Mouse (Mus musculus) heart, adult 11 months (tissue): ENCODE data around the gene Mcat.

Experiments used
- DNase-seq: peaks from one replicate; pipeline ENCODE4 v3.0.0; 2022

The Mcat gene

GRCm38 (mm10) chr15:83535890-83536231, 27.7 kb downstream of the Mcat start:
- no peak for DNase-seq

GRCm38 (mm10) chr15:83534960-83535889, 28.4 kb downstream of the Mcat start:
- peak; percentile 96 for DNase-seq

- DNase-seq, result no peak
Observed at GRCm38 (mm10) chr15:83532606-83533005, 31.0 kb downstream of the Mcat start.

- no peak for DNase-seq
Observed at GRCm38 (mm10) chr15:83531961-83532469, 31.6 kb downstream of the Mcat start.

- DNase-seq, result peak; percentile 93
Observed at GRCm38 (mm10) chr15:83530688-83531087, 32.9 kb downstream of the Mcat start.

- DNase-seq, result peak; percentile 99
Observed at GRCm38 (mm10) chr15:83530233-83530632, 33.4 kb downstream of the Mcat start.

- peak; percentile 96 for DNase-seq
Observed at GRCm38 (mm10) chr15:83529765-83530164, 33.8 kb downstream of the Mcat start.

GRCm38 (mm10) chr15:83528892-83529291, 34.7 kb downstream of the Mcat start:
- no peak for DNase-seq

- no peak for DNase-seq
Observed at GRCm38 (mm10) chr15:83527747-83528146, 35.8 kb downstream of the Mcat start.

GRCm38 (mm10) chr15:83527092-83527437, 36.5 kb downstream of the Mcat start:
- no peak for DNase-seq

- DNase-seq, result peak; percentile 98
Observed at GRCm38 (mm10) chr15:83526424-83527091, 37.0 kb downstream of the Mcat start, which contains the start of gene Bik. Gene Bik, plus strand, starts transcription at chr15:83526862.

- DNase-seq, result peak; percentile 91
Observed at GRCm38 (mm10) chr15:83524333-83524729, 39.3 kb downstream of the Mcat start.

GRCm38 (mm10) chr15:83523638-83524332, 39.8 kb downstream of the Mcat start:
- peak; percentile 96 for DNase-seq

GRCm38 (mm10) chr15:83523196-83523595, 40.4 kb downstream of the Mcat start:
- DNase-seq, result peak; percentile 97

- no peak for DNase-seq
Observed at GRCm38 (mm10) chr15:83520861-83521382, 42.7 kb downstream of the Mcat start.

GRCm38 (mm10) chr15:83518215-83519048, 45.2 kb downstream of the Mcat start:
- peak; percentile 96 for DNase-seq

GRCm38 (mm10) chr15:83515018-83515417, 48.6 kb downstream of the Mcat start:
- DNase-seq, result no peak

GRCm38 (mm10) chr15:83512489-83513281, 50.9 kb downstream of the Mcat start:
- DNase-seq, result no peak

GRCm38 (mm10) chr15:83510805-83511405, 52.7 kb downstream of the Mcat start, which contains the start of gene Ttll1:
Gene Ttll1, minus strand, starts transcription at chr15:83510893.
- DNase-seq, result peak; percentile 100

- DNase-seq, result no peak
Observed at GRCm38 (mm10) chr15:83509950-83510804, 53.4 kb downstream of the Mcat start.
